Mouse (Mus musculus): ENCODE results near the gene Gm17631. TPM values are rescaled to one million over a fixed set of nuclear protein-coding genes. Genes with fewer than 3 reads are reported as not detected.
"Not testable (repeated sequence)": the region's sequence is repeated elsewhere in the genome, so short reads cannot be mapped to it uniquely, and the experiment has no call there.

Gene Gm17631
- polyA plus RNA-seq (2015; fragmentation: Nextera tagmentation; extraction: Ambion mirVana), result not detected in 2 replicates

DNA sequence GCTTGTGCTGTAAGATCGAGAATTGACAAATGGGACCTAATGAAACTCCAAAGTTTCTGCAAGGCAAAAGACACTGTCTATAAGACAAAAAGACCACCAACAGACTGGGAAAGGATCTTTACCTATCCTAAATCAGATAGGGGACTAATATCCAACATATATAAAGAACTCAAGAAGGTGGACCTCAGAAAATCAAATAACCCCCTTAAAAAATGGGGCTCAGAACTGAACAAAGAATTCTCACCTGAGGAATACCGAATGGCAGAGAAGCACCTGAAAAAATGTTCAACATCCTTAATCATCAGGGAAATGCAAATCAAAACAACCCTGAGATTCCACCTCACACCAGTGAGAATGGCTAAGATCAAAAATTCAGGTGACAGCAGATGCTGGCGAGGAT lies at the start of gene Gm17631:
TSS of gene Gm17631 (plus strand) at position 301 of the 400 bp plus-strand sequence.
- ATAC-seq (ENCODE audit: low read depth); H3K4me1 ChIP-seq (replicated peaks); H3K4me2 ChIP-seq; H3K27ac ChIP-seq; H3K4me3 ChIP-seq (replicated peaks); H3K9ac ChIP-seq; DNase-seq; H3K36me3 ChIP-seq; H3K27me3 ChIP-seq; H3K9me3 ChIP-seq (replicated peaks): not testable (repeated sequence)
- no CpG with 5 or more reads among the region's 3 CpGs for WGBS (ENCODE audit: insufficient replicate concordance)

- WGBS (ENCODE audit: insufficient replicate concordance), result 49% methylated on average over 3 of the region's 3 CpGs
- ATAC-seq (ENCODE audit: low read depth), result no peak
- Histone ChIP-seq H3K4me2 (no peak overlapping the region), H3K9me3 (replicated peaks) (no peaks in the 10 kb centered on the region), H3K4me1 (replicated peaks) (no peaks in the 10 kb centered on the region), H3K36me3 (no peaks in the 10 kb centered on the region), H3K9ac (no peak overlapping the region), H3K27me3 (no peaks in the 10 kb centered on the region), H3K27ac (no peak overlapping the region), H3K4me3 (replicated peaks) (no peak overlapping the region)
- no peak for DNase-seq
Observed at GRCm38 (mm10) chr6:129817731-129818130, 44.7 kb upstream of the Gm17631 start.

GRCm38 (mm10) chr6:129824004-129824403 lies 38.4 kb upstream of the Gm17631 start:
- no peak overlapping the region for H3K9ac ChIP-seq
- no peak overlapping the region for H3K27ac ChIP-seq
- H3K36me3 ChIP-seq, result no peaks in the 10 kb centered on the region
- no peak overlapping the region for H3K4me2 ChIP-seq
- ATAC-seq (ENCODE audit: low read depth) (no peak), DNase-seq (no peak)
- 34% methylated on average over 1 of the region's 1 CpGs for WGBS (ENCODE audit: insufficient replicate concordance)
- no peaks in the 10 kb centered on the region for H3K27me3 ChIP-seq
- no peaks in the 10 kb centered on the region for H3K9me3 ChIP-seq (replicated peaks)
- no peak overlapping the region for H3K4me3 ChIP-seq (replicated peaks)
- no peaks in the 10 kb centered on the region for H3K4me1 ChIP-seq (replicated peaks)

DNA sequence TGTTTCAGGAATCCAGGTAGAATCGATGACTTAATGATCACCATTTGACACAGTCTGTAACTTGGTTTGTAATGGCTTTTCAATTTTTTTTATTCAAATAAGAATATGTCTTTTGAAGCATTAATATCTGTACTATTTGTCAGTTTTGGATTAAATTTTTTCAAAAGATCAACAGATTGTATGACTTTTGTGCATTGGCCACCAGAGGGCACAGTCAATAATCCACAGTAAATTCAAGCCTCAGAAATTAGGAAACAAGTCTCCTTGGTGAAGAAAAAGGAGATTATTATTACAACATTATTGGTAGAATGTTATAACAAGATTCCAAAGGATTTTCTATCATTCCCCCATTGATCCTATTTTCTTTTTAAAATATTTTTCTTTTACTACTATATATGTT lies 36.9 kb upstream of the Gm17631 start:
- H3K27me3 ChIP-seq, result no peaks in the 10 kb centered on the region
- no peak overlapping the region for H3K4me3 ChIP-seq (replicated peaks)
- DNase-seq (no peak), ATAC-seq (ENCODE audit: low read depth) (no peak)
- no peaks in the 10 kb centered on the region for H3K4me1 ChIP-seq (replicated peaks)
- 49% methylated on average over 1 of the region's 1 CpGs for WGBS (ENCODE audit: insufficient replicate concordance)
- H3K9ac ChIP-seq, result no peak overlapping the region
- no peak overlapping the region for H3K4me2 ChIP-seq
- H3K27ac ChIP-seq, result no peak overlapping the region
- H3K9me3 ChIP-seq (replicated peaks), result no peaks in the 10 kb centered on the region
- no peaks in the 10 kb centered on the region for H3K36me3 ChIP-seq

DNA sequence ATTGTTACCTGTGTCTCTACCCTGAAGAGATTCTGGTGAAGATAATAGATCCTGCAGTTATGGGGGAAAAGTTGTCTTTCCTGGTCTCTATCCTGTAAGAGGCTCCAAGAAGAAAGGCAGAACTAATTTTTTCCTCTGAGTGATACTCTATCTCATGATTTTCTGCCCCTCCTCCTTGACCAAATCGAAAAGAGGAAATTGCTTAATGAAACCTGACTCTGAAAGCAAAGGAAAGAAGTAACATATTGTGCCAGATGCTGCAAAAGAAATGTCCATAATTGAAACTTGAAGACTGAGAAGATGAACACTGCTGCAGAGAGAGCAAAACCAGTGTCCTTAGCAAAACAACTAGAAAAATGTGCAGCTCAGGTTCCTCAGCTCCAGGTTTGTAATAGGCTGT lies 14.1 kb downstream of the Gm17631 start, which contains the start of gene Klra17:
TSS of gene Klra17 (minus strand) at position 124 of the 400 bp plus-strand sequence.
- H3K9me3 ChIP-seq (replicated peaks), result 0 out of 2 replicates have a peak, but pooled peaks cover 4% of the 10 kb centered on the region
- ATAC-seq (ENCODE audit: low read depth) (no peak), DNase-seq (no peak)
- no peak within 1 kb of the TSS for H3K4me3 ChIP-seq (replicated peaks)
- 21% methylated on average over 1 of the region's 1 CpGs for WGBS (ENCODE audit: insufficient replicate concordance)
- no peaks in the 10 kb centered on the region for H3K27me3 ChIP-seq
- H3K4me1 ChIP-seq (replicated peaks), result no peaks in the 10 kb centered on the region
- no peak within 1 kb of the TSS for H3K4me2 ChIP-seq
- no peak within 1 kb of the TSS for H3K9ac ChIP-seq
- H3K36me3 ChIP-seq, result no peaks in the 10 kb centered on the region
- H3K27ac ChIP-seq, result no peak within 1 kb of the TSS

DNA sequence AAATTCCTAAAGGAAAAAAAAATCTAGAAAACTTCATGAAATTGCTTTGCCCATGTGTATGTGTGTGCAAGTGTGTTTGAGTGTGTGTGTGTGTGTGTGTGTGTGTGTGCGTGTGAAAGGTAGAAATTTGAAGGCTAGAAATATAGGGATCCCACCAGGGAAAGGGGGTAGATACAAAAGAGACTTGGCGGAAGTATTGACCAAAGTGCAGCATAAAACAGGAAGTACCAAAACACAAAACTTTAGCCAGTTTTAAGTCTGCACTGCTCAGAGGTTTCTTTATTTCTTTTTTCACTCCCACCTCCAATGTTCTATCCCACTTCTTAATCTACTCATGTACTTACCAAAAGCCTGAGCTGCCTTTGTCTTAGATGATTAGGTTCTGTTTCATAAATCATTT lies 20.1 kb downstream of the Gm17631 start:
- WGBS (ENCODE audit: insufficient replicate concordance), result 58% methylated on average over 2 of the region's 2 CpGs
- Histone ChIP-seq H3K4me2 (no peak overlapping the region), H3K4me3 (replicated peaks) (no peak overlapping the region), H3K36me3 (no peaks in the 10 kb centered on the region), H3K9me3 (replicated peaks) (0 out of 2 replicates have a peak, but pooled peaks cover 4% of the 10 kb centered on the region), H3K27ac (no peak overlapping the region), H3K4me1 (replicated peaks) (no peaks in the 10 kb centered on the region), H3K9ac (no peak overlapping the region), H3K27me3 (no peaks in the 10 kb centered on the region)
- ATAC-seq (ENCODE audit: low read depth) (no peak), DNase-seq (no peak)

Other genes with a start within 250 kb of the Gm17631 start
- 0.25 and 0.32 TPM in 2 replicates for gene Klrk1, start 238.8 kb upstream of the Gm17631 start, polyA plus RNA-seq (2015; fragmentation: Nextera tagmentation; extraction: Ambion mirVana)
- not detected in 2 replicates for gene Klrc3, start 219.3 kb upstream of the Gm17631 start, polyA plus RNA-seq (2015; fragmentation: Nextera tagmentation; extraction: Ambion mirVana)
- not detected in 2 replicates for gene Klrc2, start 202.0 kb upstream of the Gm17631 start, polyA plus RNA-seq (2015; fragmentation: Nextera tagmentation; extraction: Ambion mirVana)
- gene Klrc1, start 183.7 kb upstream of the Gm17631 start, polyA plus RNA-seq (2015; fragmentation: Nextera tagmentation; extraction: Ambion mirVana), result not detected in 2 replicates
- gene Klri1, start 145.5 kb upstream of the Gm17631 start, polyA plus RNA-seq (2015; fragmentation: Nextera tagmentation; extraction: Ambion mirVana), result not detected in 2 replicates
- gene Klri2, start 122.2 kb upstream of the Gm17631 start, polyA plus RNA-seq (2015; fragmentation: Nextera tagmentation; extraction: Ambion mirVana), result not detected in 2 replicates
- gene Gm156, start 78.4 kb upstream of the Gm17631 start, polyA plus RNA-seq (2015; fragmentation: Nextera tagmentation; extraction: Ambion mirVana), result not detected in 2 replicates
- 0.12 TPM in 1 of 2 replicates, not detected in the other for gene Klra17, start 14.0 kb downstream of the Gm17631 start, polyA plus RNA-seq (2015; fragmentation: Nextera tagmentation; extraction: Ambion mirVana)
- gene Klra5, start 55.0 kb downstream of the Gm17631 start, polyA plus RNA-seq (2015; fragmentation: Nextera tagmentation; extraction: Ambion mirVana), result not detected in 2 replicates
- not detected in 2 replicates for gene Klra6, start 164.3 kb downstream of the Gm17631 start, polyA plus RNA-seq (2015; fragmentation: Nextera tagmentation; extraction: Ambion mirVana)
- gene Klra4, start 204.6 kb downstream of the Gm17631 start, polyA plus RNA-seq (2015; fragmentation: Nextera tagmentation; extraction: Ambion mirVana), result not detected in 2 replicates

Data from liver, embryonic 13.5 days (tissue).